20 mouse cellular contexts compared by ENCODE assay signal in genomic region chr2:106428909-106429308, GRCm38 (mm10).
A peak's percentile ranks its signal among the peaks of the same experiment; 100 is the strongest.
DNase-seq lines count a peak whose midpoint lies in the region; ATAC-seq and TF ChIP-seq lines count a peak whose summit lies in the region.
"Had no signal": no experiment of that assay in that cellular context is flagged by ENCODE, and none has a peak within 500 bp of the region (broad histone marks: within the 10 kb centered on the region; RNA-seq: fewer than 3 reads in every experiment).

No protein-coding gene starts in this region.

- peak; percentile 33 for DNase-seq in adrenal gland, adult 2 months
- no peak for DNase-seq in adrenal gland, postnatal 10 days
- no peak for DNase-seq in kidney, adult 8-10 months
- DNase-seq in lung, postnatal 0 days (ENCODE audit: low spot score), result no peak
- DNase-seq in lung, postnatal 4 days, result no peak
- DNase-seq in embryo, embryonic 10.5 days (ENCODE audit: low spot score), result peak; percentile 42
- no peak for DNase-seq in left cerebral cortex, adult 11 months (ENCODE audit: low spot score)
- DNase-seq: cerebellum, postnatal 10 days; heart, adult 11 months; kidney, postnatal 10 days; layer of hippocampus, adult 9-11 months; liver, postnatal 0 days; thymus, postnatal 36 days had no signal

- H3K4me3 ChIP-seq in kidney, embryonic 14.5 days (ENCODE audit: low read length), result no peak overlapping the region
- H3K4me3 ChIP-seq in lung, postnatal 0 days (ENCODE audit: low read depth, low read length), result no peak overlapping the region
- H3K4me3 ChIP-seq: embryonic facial prominence, embryonic 13.5 days; heart, embryonic 15.5 days; midbrain, embryonic 15.5 days; neural tube, embryonic 12.5 days had no signal

- H3K4me1 ChIP-seq in kidney, embryonic 14.5 days (ENCODE audit: control insufficient read depth, insufficient read depth, low read length), result 0 out of 2 replicates have a peak, but pooled peaks cover 5% of the 10 kb centered on the region
- H3K4me1 ChIP-seq in lung, postnatal 0 days (ENCODE audit: insufficient read depth, low read depth, low read length), result no peaks in the 10 kb centered on the region

- H3K27ac ChIP-seq in kidney, embryonic 14.5 days (ENCODE audit: low read depth, low read length), result no peak overlapping the region
- no peak overlapping the region for H3K27ac ChIP-seq in lung, postnatal 0 days (ENCODE audit: low read length)
- H3K27ac ChIP-seq: embryonic facial prominence, embryonic 13.5 days; heart, embryonic 15.5 days; hindbrain, postnatal 0 days; midbrain, embryonic 15.5 days; neural tube, embryonic 12.5 days had no signal

- H3K36me3 ChIP-seq in kidney, embryonic 14.5 days (ENCODE audit: control insufficient read depth, insufficient read depth, low read length), result no peaks in the 10 kb centered on the region
- H3K36me3 ChIP-seq in lung, postnatal 0 days (ENCODE audit: insufficient read depth, low read length), result no peaks in the 10 kb centered on the region
- H3K36me3 ChIP-seq: embryonic facial prominence, embryonic 13.5 days; heart, embryonic 15.5 days; midbrain, embryonic 15.5 days; neural tube, embryonic 12.5 days had no signal

- WGBS in kidney, embryonic 14.5 days, result 9% methylated on average over 11 of the region's 11 CpGs
- 27% methylated on average over 11 of the region's 11 CpGs for WGBS in lung, postnatal 0 days

- peak; percentile 48; the same call in 1 of the 2 replicates for ATAC-seq in kidney, embryonic 14.5 days (ENCODE audit: low FRiP score, low TSS enrichment)
- no peak for ATAC-seq in lung, postnatal 0 days
- ATAC-seq: hindbrain, postnatal 0 days; liver, postnatal 0 days; midbrain, embryonic 15.5 days had no signal

- H3K9ac ChIP-seq in kidney, embryonic 14.5 days (ENCODE audit: low read depth, low read length), result no peak overlapping the region
- H3K9ac ChIP-seq in lung, postnatal 0 days (replicated peaks; ENCODE audit: low read depth), result no peak overlapping the region
- H3K9ac ChIP-seq: embryonic facial prominence, embryonic 13.5 days; heart, embryonic 15.5 days; liver, postnatal 0 days; midbrain, embryonic 15.5 days; neural tube, embryonic 12.5 days had no signal

- H3K4me2 ChIP-seq in kidney, embryonic 14.5 days (replicated peaks; ENCODE audit: low read depth, low read length), result peak overlapping the region; percentile 9
- H3K4me2 ChIP-seq in lung, postnatal 0 days (replicated peaks; ENCODE audit: low read depth, low read length), result peak overlapping the region; percentile 2; the same call in 1 of the 2 replicates
- H3K4me2 ChIP-seq: embryonic facial prominence, embryonic 13.5 days; heart, embryonic 15.5 days; midbrain, embryonic 15.5 days; neural tube, embryonic 12.5 days had no signal

- 0 out of 2 replicates have a peak, but pooled peaks cover 4% of the 10 kb centered on the region for H3K27me3 ChIP-seq in kidney, embryonic 14.5 days (ENCODE audit: control insufficient read depth, insufficient read depth, low read length)
- H3K27me3 ChIP-seq in lung, postnatal 0 days (replicated peaks; ENCODE audit: insufficient read depth, low read length), result no peaks in the 10 kb centered on the region
- H3K27me3 ChIP-seq: CH12.LX; embryonic facial prominence, embryonic 13.5 days; heart, embryonic 15.5 days; midbrain, embryonic 15.5 days; neural tube, embryonic 12.5 days had no signal

- H3K9me3 ChIP-seq in kidney, embryonic 14.5 days (ENCODE audit: control insufficient read depth, low read length), result no peaks in the 10 kb centered on the region
- no peaks in the 10 kb centered on the region for H3K9me3 ChIP-seq in lung, postnatal 0 days (ENCODE audit: low read length)
- H3K9me3 ChIP-seq: embryonic facial prominence, embryonic 13.5 days; heart, embryonic 15.5 days; midbrain, embryonic 15.5 days; neural tube, embryonic 12.5 days had no signal

- no peak for TF ChIP-seq CTCF in lung, postnatal 0 days (IDR thresholded peaks at IDR 0.05)

- no peak for TF ChIP-seq EP300 in lung, postnatal 0 days (IDR thresholded peaks at IDR 0.05)

Comparison
In these comparisons a context has a peak if more than half of its experiments do, and no peak if none do; other contexts are left out.
1. DNase-seq: peak in adrenal gland, adult 2 months (single experiment) and embryo, embryonic 10.5 days (single experiment); none in adrenal gland, postnatal 10 days (single experiment), kidney, adult 8-10 months (0 of 2), lung, postnatal 0 days (single experiment), lung, postnatal 4 days (0 of 2) and left cerebral cortex, adult 11 months (single experiment).